Mouse (Mus musculus): ENCODE measurements around the gene B2m.

Gene B2m

GRCm38 (mm10) chr2:122149716-122150115 lies 2.2 kb downstream of the B2m start:
- no peak for DNase-seq

- DNase-seq: no peak
Measured at GRCm38 (mm10) chr2:122151221-122151620, 3.7 kb downstream of the B2m start.

GRCm38 (mm10) chr2:122152850-122153249 lies 5.4 kb downstream of the B2m start:
- no peak for DNase-seq

- no peak for DNase-seq
Measured at GRCm38 (mm10) chr2:122153681-122154365, 6.3 kb downstream of the B2m start.

GRCm38 (mm10) chr2:122154479-122154878 lies 7.0 kb downstream of the B2m start:
- no peak for DNase-seq

- DNase-seq: no peak
Measured at GRCm38 (mm10) chr2:122155292-122155691, 7.8 kb downstream of the B2m start.

- no peak for DNase-seq
Measured at GRCm38 (mm10) chr2:122156051-122156700, 8.7 kb downstream of the B2m start.

- DNase-seq: no peak
Measured at GRCm38 (mm10) chr2:122157561-122157960, 10.1 kb downstream of the B2m start.

- DNase-seq: no peak
Measured at GRCm38 (mm10) chr2:122158362-122158802, 10.9 kb downstream of the B2m start.

- no peak for DNase-seq
Measured at GRCm38 (mm10) chr2:122159667-122160066, 12.2 kb downstream of the B2m start.

- peak; percentile 91 for DNase-seq
Measured at GRCm38 (mm10) chr2:122160680-122161079, 13.2 kb downstream of the B2m start, which contains the start of gene Trim69. Trim69 (plus strand) TSS chr2:122160700.

GRCm38 (mm10) chr2:122161542-122161941 lies 14.1 kb downstream of the B2m start:
- DNase-seq: no peak

- DNase-seq: no peak
Measured at GRCm38 (mm10) chr2:122162529-122162928, 15.0 kb downstream of the B2m start.

- DNase-seq: no peak
Measured at GRCm38 (mm10) chr2:122163430-122164195, 16.1 kb downstream of the B2m start.

GRCm38 (mm10) chr2:122164293-122164692 lies 16.8 kb downstream of the B2m start:
- DNase-seq: no peak

GRCm38 (mm10) chr2:122171292-122171691 lies 23.8 kb downstream of the B2m start:
- DNase-seq: no peak

- no peak for DNase-seq
Measured at GRCm38 (mm10) chr2:122172188-122172587, 24.7 kb downstream of the B2m start.

GRCm38 (mm10) chr2:122180051-122180822 lies 32.8 kb downstream of the B2m start:
- no peak for DNase-seq

GRCm38 (mm10) chr2:122185086-122185485 lies 37.6 kb downstream of the B2m start:
- DNase-seq: no peak

GRCm38 (mm10) chr2:122186106-122186505 lies 38.6 kb downstream of the B2m start, which contains the start of the genes Patl2 and Terb2:
Patl2 (minus strand) TSS chr2:122186189.
Terb2 (plus strand) TSS chr2:122186272.
- DNase-seq: no peak

- no peak for DNase-seq
Measured at GRCm38 (mm10) chr2:122186751-122187150, 39.3 kb downstream of the B2m start.

- DNase-seq: no peak
Measured at GRCm38 (mm10) chr2:122191849-122192248, 44.4 kb downstream of the B2m start.

- no peak for DNase-seq
Measured at GRCm38 (mm10) chr2:122194509-122194929, 47.0 kb downstream of the B2m start.

Measured in kidney, postnatal 4 days (tissue).